Mouse (Mus musculus) small intestine, adult 2 months (tissue): ENCODE measurements at regions not wholly inside any gene's neighbourhood (a gene's known extent, or its start where the extent isn't known, plus 50 kb on each side); places are given as distances from the start of the nearest gene placed in this dataset.

Source experiments
- CTCF ChIP-seq: fragments of 200-500 bp; IDR thresholded peaks from 2 replicates; pipeline ENCODE4 v1.5.1; 2012; ENCODE audit warnings: low read depth, mild to moderate bottlenecking, control low read depth, inconsistent platforms, low read length, moderate library complexity, mixed read lengths; ENCODE audit not compliant: insufficient replicate concordance, insufficient read length; ENCODE audit errors: extremely low read depth
- POLR2A ChIP-seq: fragments of 200-500 bp; IDR thresholded peaks from 2 replicates; pipeline ENCODE4 v1.6.1; 2012; ENCODE audit warnings: low read depth, mild to moderate bottlenecking, control low read depth, inconsistent platforms, low read length, moderate library complexity

- TF ChIP-seq CTCF (no peak), POLR2A (no peak)
These were observed 506.2 kb upstream of the Lcorl start for GRCm38 (mm10) chr5:46363661-46364060.
